34 mouse cellular contexts compared by ENCODE assay signal in genomic region chr15:95660368-95660767, GRCm38 (mm10). TPM values are rescaled to one million over a fixed set of nuclear protein-coding genes. Genes with fewer than 3 reads are reported as not detected.
DNase-seq lines count a peak whose midpoint lies in the region; ATAC-seq and TF ChIP-seq lines count a peak whose summit lies in the region.
"Had no signal": no experiment of that assay in that cellular context is flagged by ENCODE, and none has a peak within 500 bp of the region (broad histone marks: within the 10 kb centered on the region; RNA-seq: fewer than 3 reads in every experiment).

No protein-coding gene starts in this region.

- TF ChIP-seq EP300 in liver, embryonic 14.5 days (IDR thresholded peaks at IDR 0.05; ENCODE audit: low read depth): peak; percentile 81

- H3K4me2 ChIP-seq in liver, embryonic 14.5 days (ENCODE audit: low read depth): no peak overlapping the region
- H3K4me2 ChIP-seq: embryonic facial prominence, embryonic 15.5 days; forebrain, embryonic 13.5 days; heart, embryonic 12.5 days; hindbrain, embryonic 13.5 days; limb, embryonic 12.5 days; neural tube, embryonic 12.5 days had no signal

- peaks cover under 1% of the 10 kb centered on the region; the same call in 1 of the 2 replicates for H3K27me3 ChIP-seq in liver, embryonic 14.5 days (ENCODE audit: control insufficient read depth, insufficient read depth, low read length)

- peaks cover 0 to 5% of the 10 kb centered on the region in 2 experiments; a peak in 1 of 4 replicates for H3K4me1 ChIP-seq in liver, embryonic 14.5 days (replicated peaks; ENCODE audit: control insufficient read depth in 2 of 2, insufficient read depth in 2 of 2, low read length in 1 of 2)
- H3K4me1 ChIP-seq: embryonic facial prominence, embryonic 10.5 days; embryonic facial prominence, embryonic 15.5 days; forebrain, embryonic 13.5 days; heart, embryonic 12.5 days; hindbrain, embryonic 13.5 days; limb, embryonic 12.5 days; midbrain, embryonic 10.5 days; neural tube, embryonic 12.5 days had no signal

- no peaks in the 10 kb centered on the region for H3K36me3 ChIP-seq in liver, embryonic 14.5 days (replicated peaks; ENCODE audit: control insufficient read depth, insufficient read depth, low read depth)
- H3K36me3 ChIP-seq: embryonic facial prominence, embryonic 10.5 days; embryonic facial prominence, embryonic 15.5 days; heart, embryonic 12.5 days; hindbrain, embryonic 13.5 days; limb, embryonic 12.5 days; midbrain, embryonic 10.5 days; neural tube, embryonic 12.5 days had no signal

- no peaks in the 10 kb centered on the region for H3K9me3 ChIP-seq in liver, embryonic 14.5 days (ENCODE audit: control insufficient read depth, low read length)
- H3K9me3 ChIP-seq: embryonic facial prominence, embryonic 10.5 days; embryonic facial prominence, embryonic 15.5 days; forebrain, embryonic 13.5 days; heart, embryonic 12.5 days; hindbrain, embryonic 13.5 days; limb, embryonic 12.5 days; midbrain, embryonic 10.5 days; neural tube, embryonic 12.5 days had no signal

- H3K27ac ChIP-seq in liver, embryonic 14.5 days: no peak overlapping the region
- H3K27ac ChIP-seq: embryonic facial prominence, embryonic 10.5 days; embryonic facial prominence, embryonic 15.5 days; forebrain, embryonic 13.5 days; hindbrain, embryonic 13.5 days; limb, embryonic 12.5 days; macrophage; midbrain, embryonic 10.5 days; neural tube, embryonic 12.5 days had no signal

- no peak overlapping the region for H3K9ac ChIP-seq in liver, embryonic 14.5 days (replicated peaks)
- H3K9ac ChIP-seq: embryonic facial prominence, embryonic 15.5 days; forebrain, embryonic 13.5 days; heart, embryonic 12.5 days; hindbrain, embryonic 13.5 days; limb, embryonic 12.5 days; neural tube, embryonic 12.5 days had no signal

- ATAC-seq in erythroid progenitor cell, adult 5-6 weeks (replicated peaks; ENCODE audit: low FRiP score, poor library complexity, severe bottlenecking): 0 out of 2 replicates have a peak, but pooled peaks have one; percentile 19
- ATAC-seq in liver, embryonic 14.5 days (ENCODE audit: insufficient read depth): peak; percentile 94
- ATAC-seq in megakaryocyte-erythroid progenitor cell, adult 5-6 weeks (replicated peaks; ENCODE audit: low FRiP score, low TSS enrichment, poor library complexity, severe bottlenecking): peak; percentile 96
- ATAC-seq: forebrain, embryonic 13.5 days; intestine, postnatal 0 days; lung, postnatal 0 days; Patski had no signal

- DNase-seq in MEL-GATA-1-ER (ENCODE audit: extremely low read depth, low read depth) (peak; percentile 22), adipocyte (ENCODE audit: low spot score) (no peak)
- DNase-seq in liver, embryonic 14.5 days (ENCODE audit: low read depth in 3 of 3, low spot score in 3 of 3): peak; percentile 33 to 61 (median 44)
- no peak for DNase-seq in kidney, adult 8-10 months
- DNase-seq in embryo, embryonic 9.5 days (ENCODE audit: extremely low spot score): no peak
- DNase-seq: adrenal gland, postnatal 14 days; B cell, adult 2 months; cerebellum, adult 18-20 months; cerebellum, postnatal 10 days; gastrocnemius, postnatal 25 days; heart, adult 11 months; heart, postnatal 4 days; kidney, postnatal 14 days; lung, adult 18-20 months; right cerebral cortex, postnatal 14 days; thymus, postnatal 14 days had no signal

- WGBS in liver, embryonic 14.5 days (ENCODE audit: insufficient replicate concordance): 40% methylated on average over 5 of the region's 5 CpGs

- no peak for TF ChIP-seq CTCF in liver, embryonic 14.5 days (IDR thresholded peaks at IDR 0.05; ENCODE audit: low read depth)

- H3K4me3 ChIP-seq in liver, embryonic 14.5 days (ENCODE audit: insufficient read depth in 1 of 2, low read depth in 2 of 2, low read length in 2 of 2): no peak overlapping the region
- H3K4me3 ChIP-seq: embryonic facial prominence, embryonic 10.5 days; embryonic facial prominence, embryonic 15.5 days; forebrain, embryonic 13.5 days; heart, embryonic 12.5 days; hindbrain, embryonic 13.5 days; limb, embryonic 12.5 days; midbrain, embryonic 10.5 days; myocyte; neural tube, embryonic 12.5 days had no signal

RNA-seq across cellular contexts. Expression of gene Dbx2, which starts 4.6 kb away (rescaled TPM):
- total RNA-seq in erythroid progenitor cell, adult 5-6 weeks (2015; ENCODE audit: low replicate concordance): not detected in 2 replicates
- not detected in 2 replicates for total RNA-seq in erythroid progenitor cell, adult 5-6 weeks (2017; ENCODE audit: low replicate concordance)
- not detected in 2 replicates for polyA plus RNA-seq in liver, embryonic 14.5 days (2012; rRNA removed)
- polyA plus RNA-seq in liver, embryonic 14.5 days (2014; fragmentation: Nextera tagmentation; extraction: Ambion mirVana): not detected in 2 replicates
- total RNA-seq in megakaryocyte-erythroid progenitor cell, adult 5-6 weeks (2014; fragmentation: Nextera tagmentation): not detected in 2 replicates
- not detected in 2 replicates for total RNA-seq in megakaryocyte-erythroid progenitor cell, adult 5-6 weeks (2017)
- total RNA-seq: gastrocnemius, postnatal 25 days; heart, postnatal 4 days had no signal
- polyA plus RNA-seq: forebrain, embryonic 13.5 days; heart, embryonic 12.5 days; heart, postnatal 0 days; intestine, postnatal 0 days; kidney, embryonic 14.5 days; lung, postnatal 0 days; macrophage; myocyte; Patski; stomach, embryonic 14.5 days had no signal

Comparison
In these comparisons a context has a peak if more than half of its experiments do, and no peak if none do; other contexts are left out.
1. DNase-seq: peak in MEL-GATA-1-ER (single experiment) and liver, embryonic 14.5 days (3 of 3); none in adipocyte (single experiment), kidney, adult 8-10 months (0 of 2) and embryo, embryonic 9.5 days (single experiment).
2. ATAC-seq: peak in every context shown above with its lines; median percentile 96 in megakaryocyte-erythroid progenitor cell, adult 5-6 weeks; 94 in liver, embryonic 14.5 days; 19 in erythroid progenitor cell, adult 5-6 weeks.